Comparison of ENCODE assay signal across 9 mouse cellular contexts in genomic region chr11:67080168-67080567, GRCm38 (mm10). TPM values are rescaled to one million over a fixed set of nuclear protein-coding genes. Genes with fewer than 3 reads are reported as not detected.
DNase-seq lines count a peak whose midpoint lies in the region.
"Had no signal": no experiment of that assay in that cellular context is flagged by ENCODE, and none has a peak within 500 bp of the region (broad histone marks: within the 10 kb centered on the region; RNA-seq: fewer than 3 reads in every experiment).

No protein-coding gene starts in this region.

- peaks cover 51% of the 10 kb centered on the region for H3K27me3 ChIP-seq in heart, embryonic 10.5 days (ENCODE audit: insufficient read depth, poor library complexity, severe bottlenecking)

- H3K36me3 ChIP-seq in heart, embryonic 10.5 days, result no peaks in the 10 kb centered on the region
- H3K36me3 ChIP-seq: liver, embryonic 15.5 days had no signal

- peak; percentile 33 for DNase-seq in heart, adult 8-10 months (ENCODE audit: low spot score)
- DNase-seq in heart, embryonic 10.5 days (ENCODE audit: low spot score), result no peak
- DNase-seq in WW6 (ENCODE audit: low read depth, low spot score), result peak; percentile 67
- DNase-seq in cerebellum, postnatal 14 days, result peak; percentile 79 to 84
- DNase-seq in heart, postnatal 10 days, result peak; percentile 62 to 77
- DNase-seq in large intestine, adult 2 months (ENCODE audit: low read depth, low spot score), result peak; percentile 27
- peak; percentile 49 for DNase-seq in lung, postnatal 25 days (ENCODE audit: low spot score)
- DNase-seq in right cerebral cortex, adult 18-20 months, result peak; percentile 65

- H3K4me3 ChIP-seq in heart, embryonic 10.5 days, result no peak overlapping the region
- H3K4me3 ChIP-seq: liver, embryonic 15.5 days had no signal

- 1% methylated on average over 3 of the region's 3 CpGs for WGBS in heart, embryonic 10.5 days
- WGBS in large intestine, adult 2 months, result 2% methylated on average over 3 of the region's 3 CpGs

- intact Hi-C loops in heart, postnatal 10 days (cut with DNase I), result loop anchor here (10.0 kb wide), 1 partner anchor 255 kb away; no protein-coding TSS in a partner anchor

- no peaks in the 10 kb centered on the region for H3K9me3 ChIP-seq in heart, embryonic 10.5 days
- H3K9me3 ChIP-seq: liver, embryonic 15.5 days had no signal

- no peak overlapping the region for H3K27ac ChIP-seq in heart, embryonic 10.5 days
- H3K27ac ChIP-seq: liver, embryonic 15.5 days had no signal

- H3K4me1 ChIP-seq in heart, embryonic 10.5 days, result peaks cover 16% of the 10 kb centered on the region

RNA-seq across cellular contexts. Expression of gene Myh3, which starts 2.1 kb away (rescaled TPM):
- total RNA-seq in heart, adult 8-10 months (2022), result under 1 TPM in 2 of 4 experiments, not detected in 2; 0.03 TPM
- polyA plus RNA-seq in heart, embryonic 10.5 days (2016; fragmentation: Nextera tagmentation; extraction: Ambion mirVana), result 0.04 TPM in 2 replicates
- under 1 TPM in 1 of 2 experiments, not detected in 1; 0.05 TPM for total RNA-seq in heart, postnatal 10 days (2021)
- polyA plus RNA-seq in large intestine, adult 2 months (2012; rRNA removed), result 0.01 and 0.07 TPM in 2 replicates

RNA-seq across cellular contexts. Expression of gene Sco1, which starts 27.7 kb away (rescaled TPM):
- total RNA-seq in heart, adult 8-10 months (2022), result 10 to 100 TPM; 20.7 to 25.9 (median 23.3) TPM
- 21.7 and 26.6 TPM in 2 replicates for polyA plus RNA-seq in heart, embryonic 10.5 days (2016; fragmentation: Nextera tagmentation; extraction: Ambion mirVana)
- total RNA-seq in heart, postnatal 10 days (2021), result 10 to 100 TPM; 17.8 to 19.2 TPM
- 13.1 and 13.4 TPM in 2 replicates for polyA plus RNA-seq in large intestine, adult 2 months (2012; rRNA removed)

RNA-seq across cellular contexts. Expression of gene Adprm, which starts 27.8 kb away (rescaled TPM):
- total RNA-seq in heart, adult 8-10 months (2022), result 10 to 100 TPM in 3 of 4 experiments, 1 to 10 TPM in 1; 9.8 to 13.1 (median 11.5) TPM
- 21.7 and 22.6 TPM in 2 replicates for polyA plus RNA-seq in heart, embryonic 10.5 days (2016; fragmentation: Nextera tagmentation; extraction: Ambion mirVana)
- 10 to 100 TPM; 14.5 to 15.8 TPM for total RNA-seq in heart, postnatal 10 days (2021)
- polyA plus RNA-seq in large intestine, adult 2 months (2012; rRNA removed), result 21.1 and 32.6 TPM in 2 replicates

RNA-seq across cellular contexts. Expression of gene Tmem220, which starts 55.2 kb away (rescaled TPM):
- total RNA-seq in heart, adult 8-10 months (2022), result 1 to 10 TPM; 1.6 to 2.6 (median 2.0) TPM
- 1.7 and 1.8 TPM in 2 replicates for polyA plus RNA-seq in heart, embryonic 10.5 days (2016; fragmentation: Nextera tagmentation; extraction: Ambion mirVana)
- 1 to 10 TPM; 1.4 to 1.8 TPM for total RNA-seq in heart, postnatal 10 days (2021)
- 5.3 and 7.6 TPM in 2 replicates for polyA plus RNA-seq in large intestine, adult 2 months (2012; rRNA removed)
